ENCODE assay signal across 8 mouse cellular contexts in the genomic region with DNA sequence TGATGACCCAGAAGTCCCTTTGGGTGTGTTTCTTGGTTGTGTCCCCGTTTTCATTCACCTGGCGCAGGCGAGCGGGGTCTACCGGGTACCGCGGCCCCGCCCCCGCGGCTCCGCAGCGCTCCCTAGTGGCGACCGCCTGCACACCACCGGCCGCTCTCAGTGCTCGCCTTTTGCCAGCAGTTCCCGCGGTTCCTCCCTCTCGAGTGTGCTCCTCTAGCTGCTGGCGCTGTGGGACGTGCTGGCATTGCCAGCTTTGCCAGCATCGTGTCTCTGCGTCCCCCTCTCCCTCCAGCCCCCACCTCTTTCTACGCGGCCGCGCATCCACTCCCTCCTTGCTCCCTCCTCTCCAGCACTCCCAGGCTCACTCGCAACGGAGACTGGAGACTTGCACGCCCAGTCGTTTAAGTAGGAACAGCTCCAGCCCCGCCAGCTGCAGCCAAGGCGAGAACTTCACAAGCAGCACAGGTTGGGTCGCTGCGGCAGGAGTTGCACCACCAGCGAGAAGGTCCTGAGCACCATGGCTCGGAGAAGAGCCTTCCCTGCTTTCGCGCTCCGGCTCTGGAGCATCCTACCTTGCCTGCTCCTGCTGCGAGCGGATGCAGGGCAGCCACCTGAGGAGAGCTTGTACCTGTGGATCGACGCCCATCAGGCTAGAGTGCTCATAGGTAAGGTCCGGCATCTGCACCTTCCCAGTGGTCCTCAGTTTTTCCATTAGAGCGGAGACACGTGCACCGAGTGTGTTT. TPM values are rescaled to one million over a fixed set of nuclear protein-coding genes. Genes with fewer than 3 reads are reported as not detected.
DNase-seq lines count a peak whose midpoint lies in the region.

A gene (plus strand): TSS at position 135 of the 743 bp plus-strand sequence.

- H3K36me3 ChIP-seq in hindbrain, embryonic 10.5 days = no peaks in the 10 kb centered on the region

- H3K4me1 ChIP-seq in hindbrain, embryonic 10.5 days (replicated peaks) = peaks cover 11% of the 10 kb centered on the region

- H3K27ac ChIP-seq in hindbrain, embryonic 10.5 days = peak within 1 kb of the TSS; percentile 62; the same call in 1 of the 2 replicates

- WGBS in hindbrain, embryonic 10.5 days = under 1% methylated on average over 49 of the region's 49 CpGs

- H3K27me3 ChIP-seq in hindbrain, embryonic 10.5 days (ENCODE audit: insufficient read depth, poor library complexity, severe bottlenecking) = peaks cover 46% of the 10 kb centered on the region

- H3K4me3 ChIP-seq in hindbrain, embryonic 10.5 days = peak within 1 kb of the TSS; percentile 57

- DNase-seq in Muller cell, postnatal 12 days (ENCODE audit: inconsistent ontology term) = peak; percentile 72
- DNase-seq in cerebellum, adult 8-10 months = peak; percentile 68
- DNase-seq in forelimb bud, embryonic 11.5 days (ENCODE audit: low read depth, low spot score) = peak; percentile 75
- peak; percentile 87 for DNase-seq in hindbrain, embryonic 10.5 days (ENCODE audit: low spot score)
- DNase-seq in layer of hippocampus, postnatal 25 days (ENCODE audit: extremely low spot score in 1 of 2, low spot score in 1 of 2) = peak; percentile 60 to 74
- DNase-seq in lung, postnatal 36 days = peak; percentile 77
- peak; percentile 86 for DNase-seq in retina, embryonic 14.5 days (ENCODE audit: low spot score)
- DNase-seq in urinary bladder, adult 18-20 months (ENCODE audit: low spot score in 2 of 2) = peak; percentile 36 to 73

- H3K9me3 ChIP-seq in hindbrain, embryonic 10.5 days = no peaks in the 10 kb centered on the region

RNA-seq across cellular contexts. Expression of the gene that starts here (rescaled TPM):
- 1.5 and 1.9 TPM in 2 replicates for polyA plus RNA-seq in hindbrain, embryonic 10.5 days (2016; fragmentation: Nextera tagmentation; extraction: Ambion mirVana)
- total RNA-seq in layer of hippocampus, postnatal 25 days (2021) = under 1 TPM; 0.75 to 0.89 TPM

Comparison
In these comparisons a context has a peak if more than half of its experiments do, and no peak if none do; other contexts are left out.
1. Peak in every context shown above with its lines: DNase-seq, H3K4me3 ChIP-seq and H3K27ac ChIP-seq.
2. Peak in DNase-seq in layer of hippocampus, postnatal 25 days; RNA of the gene not detected or under 1 TPM.